ENCODE assay signal across 8 mouse cellular contexts in genomic region chr5:125066479-125067471, GRCm38 (mm10).
DNase-seq lines count a peak whose midpoint lies in the region; ATAC-seq and TF ChIP-seq lines count a peak whose summit lies in the region.

No protein-coding gene starts in this region.

- peak; percentile 96 for TF ChIP-seq CTCF in liver, postnatal 0 days (IDR thresholded peaks at IDR 0.05; ENCODE audit: low read depth)

- H3K9me3 ChIP-seq in liver, postnatal 0 days (ENCODE audit: low read length): no peaks in the 10 kb centered on the region

- H3K4me2 ChIP-seq in liver, postnatal 0 days (ENCODE audit: low read depth, low read length): no peak overlapping the region

- DNase-seq in ovary, postnatal 10 days (ENCODE audit: low spot score): peak; percentile 71
- DNase-seq in ovary, adult 18-20 months (ENCODE audit: low spot score): no peak
- DNase-seq in c-Kit-positive CD71-positive TER-119-positive erythroid progenitor cells, embryonic 14.5 days (ENCODE audit: low spot score): peak; percentile 67
- peak; percentile 82 to 87 for DNase-seq in frontal cortex, postnatal 36 days (ENCODE audit: low spot score in 2 of 2)
- DNase-seq in kidney, postnatal 25 days: peak; percentile 80 to 91
- DNase-seq in liver, postnatal 0 days: peak; percentile 85
- peak; percentile 52 for DNase-seq in retina, postnatal 7 days (ENCODE audit: low read depth, low spot score)
- peak; percentile 92 for DNase-seq in thymus, postnatal 4 days

- no peak for ATAC-seq in liver, postnatal 0 days

- peaks cover 36% of the 10 kb centered on the region for H3K36me3 ChIP-seq in liver, postnatal 0 days (replicated peaks; ENCODE audit: insufficient read depth, low read length)

- no peak overlapping the region for H3K27ac ChIP-seq in liver, postnatal 0 days (ENCODE audit: low read depth)

- H3K4me1 ChIP-seq in liver, postnatal 0 days (ENCODE audit: insufficient read depth): peaks cover 4% of the 10 kb centered on the region

- no peak overlapping the region for H3K4me3 ChIP-seq in liver, postnatal 0 days (ENCODE audit: low read depth, low read length)

- TF ChIP-seq EP300 in liver, postnatal 0 days (IDR thresholded peaks at IDR 0.05; ENCODE audit: low read depth): no peak

- H3K27me3 ChIP-seq in liver, postnatal 0 days (ENCODE audit: insufficient read depth, low read length): no peaks in the 10 kb centered on the region

- 80% methylated on average over 13 of the region's 13 CpGs for WGBS in liver, postnatal 0 days (ENCODE audit: insufficient replicate concordance)

- H3K9ac ChIP-seq in liver, postnatal 0 days (replicated peaks): no peak overlapping the region
